Mouse (Mus musculus): ENCODE measurements around the gene Rbm5.

DNA sequence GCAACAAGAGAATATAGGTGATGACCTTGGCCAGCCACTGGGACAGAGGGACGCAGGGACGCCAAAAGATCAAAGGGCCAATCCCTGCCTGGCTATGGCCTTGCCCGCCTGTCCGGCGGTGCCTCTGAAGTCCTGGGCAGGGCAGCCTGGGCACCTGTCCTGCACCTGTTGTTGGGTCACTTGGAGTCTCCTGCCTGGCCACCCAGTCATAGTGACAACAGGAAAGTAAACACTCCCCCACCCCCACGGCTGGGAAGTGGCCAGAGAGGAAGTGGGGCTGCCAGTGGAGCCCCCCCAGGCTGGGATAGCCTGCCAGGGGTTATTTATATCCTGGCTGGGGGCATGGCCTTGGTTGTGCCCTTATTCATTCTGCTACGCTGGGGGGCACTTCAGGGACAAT, 76.2 kb downstream of the Rbm5 start:
- TF ChIP-seq CTCF (IDR thresholded peaks at IDR 0.05) = no peak
- TF ChIP-seq EP300 (IDR thresholded peaks at IDR 0.05) = peak; percentile 48; the same call in 1 of the 2 replicates
